Mouse (Mus musculus) liver, postnatal 0 days (tissue): ENCODE data around the gene Ndufb10. TPM values are rescaled to one million over a fixed set of nuclear protein-coding genes. Genes with fewer than 3 reads are reported as not detected.

Experiments used
- ATAC-seq: fragments of 200-750 bp; cut with Nextera tagmentation; 2 replicates; pipeline ENCODE4 v1.8.0; 2017; ENCODE audit warnings: mild to moderate bottlenecking, moderate library complexity
- DNase-seq: peaks from one replicate; pipeline ENCODE4 v3.0.0-alpha.2; 2016
- H3K27ac ChIP-seq: fragments of 300-500 bp; sonication (generic); 2 replicates; pipeline ENCODE4 v1.5.1; 2014; ENCODE audit warnings: antibody characterized with exemption, moderate library complexity, mild to moderate bottlenecking, low read depth
- H3K27me3 ChIP-seq: fragments of 300-500 bp; sonication (generic); 2 replicates; pipeline ENCODE4 v1.6.1; 2014; ENCODE audit warnings: low read length, control low read depth, mixed read lengths; ENCODE audit not compliant: insufficient read depth
- H3K36me3 ChIP-seq: fragments of 300-500 bp; sonication (generic); replicated peaks from 2 replicates; pipeline ENCODE4 v1.6.1; 2014; ENCODE audit warnings: mild to moderate bottlenecking, control low read depth, low read length, moderate library complexity, mixed read lengths; ENCODE audit not compliant: insufficient read depth
- H3K4me1 ChIP-seq: fragments of 300-500 bp; sonication (generic); 2 replicates; pipeline ENCODE4 v1.6.1; 2014; ENCODE audit warnings: antibody characterized with exemption, mild to moderate bottlenecking, control low read depth; ENCODE audit not compliant: insufficient read depth
- H3K4me2 ChIP-seq: fragments of 300-500 bp; sonication (generic); 2 replicates; pipeline ENCODE4 v1.6.1; 2014; ENCODE audit warnings: low read depth, mild to moderate bottlenecking, low read length, moderate library complexity, mixed read lengths
- H3K4me3 ChIP-seq: fragments of 300-500 bp; sonication (generic); 2 replicates; pipeline ENCODE4 v1.5.1; 2014; ENCODE audit warnings: low read depth, low read length
- H3K9ac ChIP-seq: fragments of 300-500 bp; sonication (generic); replicated peaks from 2 replicates; pipeline ENCODE4 v1.6.1; 2014; ENCODE audit warnings: mild to moderate bottlenecking, moderate library complexity
- H3K9me3 ChIP-seq: fragments of 300-500 bp; sonication (generic); 2 replicates; pipeline ENCODE4 v1.6.1; 2016; ENCODE audit warnings: mild to moderate bottlenecking, control low read depth, low read length, mixed read lengths
- CTCF ChIP-seq: sonication (generic); IDR thresholded peaks from 2 replicates; pipeline ENCODE4 v1.5.1; 2016; ENCODE audit warnings: antibody characterized with exemption, low read depth
- EP300 ChIP-seq: IDR thresholded peaks from 2 replicates; pipeline ENCODE4 v1.6.1; 2016; ENCODE audit warnings: antibody characterized with exemption, low read depth, mild to moderate bottlenecking
- WGBS: fragments of 180-500 bp; shearing (Covaris S2); extraction: QIAGEN DNeasy Blood & Tissue Kit; methylation state at CpG from one replicate; pipeline ENCODE4 v1.1.7; 2014; ENCODE audit not compliant: insufficient replicate concordance; 5-methylcytosine and 5-hydroxymethylcytosine counted together
- polyA plus RNA-seq: library from polyadenylated mRNA; unstranded; fragments of >200 nt; fragmentation: Nextera tagmentation; extraction: Ambion mirVana; gene quantifications from 2 replicates; pipeline ENCODE4 v1.2.1, GENCODE M21; 2015

Ndufb10 gene
- polyA plus RNA-seq, 1 experiment from 2014 or later, result 355 TPM

DNA sequence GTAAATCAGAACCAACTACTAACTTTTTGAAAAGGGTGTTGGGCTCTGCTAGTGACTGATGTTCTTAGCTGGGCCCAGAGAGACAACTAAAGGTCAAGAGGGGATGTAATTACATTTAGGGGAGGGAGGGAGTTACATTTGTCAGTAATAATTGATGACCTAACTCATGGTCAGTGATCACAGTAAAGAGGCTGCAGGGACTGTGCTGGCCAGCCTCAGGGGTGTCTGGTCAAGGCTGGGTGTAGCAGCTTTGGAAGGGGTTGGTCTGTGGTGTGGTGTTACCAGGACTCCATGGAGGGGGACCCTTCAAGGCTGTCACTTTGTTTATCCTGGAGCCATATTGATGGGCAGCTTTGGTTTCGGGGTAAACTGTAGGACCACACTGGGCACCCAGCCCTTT lies 33.1 kb upstream of the Ndufb10 start:
- no peak for DNase-seq
- H3K9ac ChIP-seq, result no peak overlapping the region
- no peak overlapping the region for H3K27ac ChIP-seq
- H3K4me2 ChIP-seq, result no peak overlapping the region
- 88% methylated on average over 1 of the region's 1 CpGs for WGBS
- no peak overlapping the region for H3K4me3 ChIP-seq
- H3K4me1 ChIP-seq, result peaks cover 11% of the 10 kb centered on the region
- H3K9me3 ChIP-seq, result no peaks in the 10 kb centered on the region
- H3K36me3 ChIP-seq, result no peaks in the 10 kb centered on the region
- TF ChIP-seq EP300 (no peak), CTCF (no peak)
- no peak for ATAC-seq
- H3K27me3 ChIP-seq, result peaks cover 37% of the 10 kb centered on the region

DNA sequence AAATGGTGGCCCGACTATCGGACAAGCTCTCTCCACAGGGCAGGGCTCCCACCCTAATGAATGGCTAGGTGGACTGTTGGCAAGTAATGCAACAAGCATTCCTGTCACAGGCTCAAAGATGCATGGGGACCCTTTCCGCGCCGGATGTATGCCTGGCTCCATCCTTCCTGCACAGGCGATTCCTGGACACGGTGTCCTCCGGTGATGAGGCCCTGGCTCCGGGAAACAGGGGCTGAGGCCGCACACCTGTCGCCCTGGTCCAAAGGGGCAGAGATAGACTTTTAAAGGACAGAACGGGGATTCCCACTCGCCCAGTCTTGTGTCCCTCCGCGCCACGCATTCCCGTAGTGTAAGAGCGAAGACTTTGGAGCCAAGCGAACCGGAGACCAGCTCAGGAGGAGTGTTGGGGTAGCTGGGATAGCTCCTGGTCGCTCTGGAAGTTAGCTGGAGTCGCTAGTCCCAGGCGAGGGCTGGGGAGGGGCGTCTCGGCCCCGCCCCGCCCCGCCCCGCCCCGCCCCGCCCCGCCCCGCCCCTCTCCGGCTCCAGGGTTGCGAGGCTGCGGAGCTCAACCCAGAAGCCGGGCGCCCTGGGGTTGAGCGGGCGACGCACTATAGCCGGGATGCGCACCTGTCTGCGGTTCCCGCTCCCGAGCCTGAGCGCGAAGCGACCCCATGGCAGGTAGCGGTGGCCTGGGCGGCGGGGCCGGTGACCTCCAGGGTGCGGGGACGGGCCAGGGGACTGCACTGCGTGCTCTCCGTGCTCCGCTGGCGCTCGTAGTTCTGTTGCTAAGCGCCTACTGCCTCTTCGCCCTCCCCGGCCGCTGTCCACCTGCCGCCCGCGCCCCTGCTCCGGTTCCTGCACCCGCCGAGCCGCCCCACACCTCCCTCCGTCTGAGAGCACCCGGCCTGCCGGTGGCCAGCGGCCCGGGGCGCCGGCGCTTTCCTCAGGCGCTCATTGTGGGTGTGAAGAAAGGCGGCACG lies 28.4 kb upstream of the Ndufb10 start, which contains the start of gene Hs3st6:
Gene Hs3st6, plus strand, starts transcription at position 574 of the 980 bp plus-strand sequence.
- WGBS, result 1% methylated on average over 55 of the region's 82 CpGs
- DNase-seq, result peak; percentile 66

DNA sequence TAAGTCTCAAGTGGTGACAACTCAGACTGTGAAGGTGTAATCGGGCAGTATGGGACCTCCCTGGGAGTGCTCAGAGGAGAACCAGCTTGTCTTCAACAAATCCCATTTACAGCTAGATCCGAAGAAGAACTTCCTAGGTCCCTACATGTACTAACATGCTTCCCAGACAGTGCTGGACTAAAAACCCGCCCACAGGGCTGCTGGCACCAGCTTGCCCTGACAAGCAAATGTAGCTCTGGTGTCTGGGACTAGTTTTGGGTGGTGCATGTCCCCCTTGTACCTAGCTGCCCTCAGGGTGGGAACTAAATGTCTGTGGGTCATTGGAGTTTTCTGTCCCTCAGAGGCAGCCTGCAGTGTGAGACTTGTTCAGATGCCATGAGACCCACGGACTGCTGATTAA lies 27.2 kb upstream of the Ndufb10 start:
- no peak overlapping the region for H3K27ac ChIP-seq
- H3K27me3 ChIP-seq, result peaks cover 58% of the 10 kb centered on the region
- H3K9me3 ChIP-seq, result no peaks in the 10 kb centered on the region
- H3K4me2 ChIP-seq, result no peak overlapping the region
- no peak overlapping the region for H3K4me3 ChIP-seq
- no peak overlapping the region for H3K9ac ChIP-seq
- DNase-seq (no peak), ATAC-seq (no peak)
- H3K4me1 ChIP-seq, result peaks cover 14% of the 10 kb centered on the region
- TF ChIP-seq EP300, result no peak
- no peak for TF ChIP-seq CTCF
- 22% methylated on average over 4 of the region's 4 CpGs for WGBS
- no peaks in the 10 kb centered on the region for H3K36me3 ChIP-seq

More for the DNA sequence above, 28.4 kb upstream of the Ndufb10 start, which contains the start of gene Hs3st6:
- Histone ChIP-seq H3K27me3 (peaks cover 58% of the 10 kb centered on the region), H3K4me2 (peak within 1 kb of the TSS; percentile 86), H3K4me1 (peaks cover 14% of the 10 kb centered on the region), H3K4me3 (peak within 1 kb of the TSS; percentile 54), H3K36me3 (no peaks in the 10 kb centered on the region), H3K9me3 (no peaks in the 10 kb centered on the region), H3K27ac (no peak within 1 kb of the TSS), H3K9ac (no peak within 1 kb of the TSS)
- peak; percentile 91 for ATAC-seq
- no peak for TF ChIP-seq EP300
- no peak for TF ChIP-seq CTCF

DNA sequence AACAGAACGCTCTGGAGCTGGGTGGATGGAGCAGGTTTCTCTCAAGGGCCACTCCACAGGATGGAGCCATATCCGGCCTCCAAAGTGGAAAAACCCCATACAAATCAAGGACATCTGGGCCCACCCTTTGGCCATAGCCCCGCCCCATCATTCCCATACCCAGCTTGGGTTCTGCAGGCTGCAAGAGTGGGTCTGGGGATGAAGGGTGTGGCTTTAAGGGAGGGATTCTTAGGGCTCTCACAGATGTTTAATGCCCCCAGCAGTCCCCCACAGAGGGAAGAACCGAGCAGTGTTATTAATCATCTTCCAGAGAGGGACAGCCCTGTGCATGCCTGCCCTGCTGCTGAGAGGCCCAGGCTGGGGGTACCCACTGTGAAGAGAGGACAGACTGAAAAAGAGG lies 22.7 kb upstream of the Ndufb10 start:
- peaks cover 7% of the 10 kb centered on the region for H3K4me1 ChIP-seq
- H3K9ac ChIP-seq, result no peak overlapping the region
- H3K4me3 ChIP-seq, result no peak overlapping the region
- H3K27ac ChIP-seq, result no peak overlapping the region
- no peak for DNase-seq
- no peaks in the 10 kb centered on the region for H3K9me3 ChIP-seq
- H3K36me3 ChIP-seq, result peaks cover 7% of the 10 kb centered on the region
- 52% methylated on average over 4 of the region's 4 CpGs for WGBS
- no peak overlapping the region for H3K4me2 ChIP-seq
- TF ChIP-seq EP300 (no peak), CTCF (no peak)
- peaks cover 17% of the 10 kb centered on the region for H3K27me3 ChIP-seq
- ATAC-seq, result no peak

DNA sequence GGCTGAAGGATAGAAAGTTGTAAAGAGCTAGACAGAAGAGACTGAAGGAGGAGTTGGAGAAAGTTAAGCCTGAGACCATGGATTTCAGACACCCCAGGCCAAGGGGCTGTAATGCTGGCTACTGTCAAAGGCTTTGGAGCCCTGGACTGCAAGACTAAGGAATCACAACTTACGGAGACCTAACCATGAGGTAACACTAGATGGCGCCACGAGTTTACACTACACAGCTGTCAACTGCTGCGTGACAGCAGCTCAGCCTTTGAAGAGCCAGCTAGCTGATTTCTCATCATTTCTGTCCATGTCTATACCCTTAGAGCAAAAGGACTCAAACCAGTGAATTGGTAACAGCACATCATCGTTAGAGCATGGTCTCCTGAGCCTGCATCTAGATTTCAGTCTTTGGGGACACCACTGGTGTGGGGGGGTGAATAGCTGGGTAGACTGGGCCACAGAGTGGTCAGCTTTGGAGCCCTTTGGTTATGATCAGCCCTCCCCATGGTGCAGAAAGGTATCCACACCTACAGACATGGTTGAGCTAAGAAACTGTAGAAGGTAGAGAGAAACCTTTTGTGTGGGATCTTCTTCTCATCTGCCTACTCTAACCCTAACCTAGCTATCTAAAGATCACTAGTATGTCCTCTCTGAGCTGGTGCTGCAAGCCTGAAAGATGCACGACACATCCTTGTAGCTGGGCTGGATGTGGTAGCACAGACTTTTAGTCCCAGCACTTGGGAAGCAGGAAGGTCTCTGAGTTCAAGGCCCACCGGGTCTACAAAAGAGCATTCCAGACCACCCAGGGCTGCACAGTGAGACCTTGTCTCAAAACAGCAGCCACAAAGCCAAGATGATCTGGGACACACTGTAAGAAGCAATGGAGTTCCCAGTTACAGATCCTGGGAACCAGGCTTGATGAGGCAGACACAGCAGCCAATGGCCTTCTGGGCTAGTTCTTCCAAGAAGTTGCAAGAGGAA lies 21.5 kb upstream of the Ndufb10 start:
- TF ChIP-seq CTCF, result peak; percentile 96
- no peak for TF ChIP-seq EP300
- H3K4me3 ChIP-seq, result no peak overlapping the region
- WGBS, result 25% methylated on average over 7 of the region's 7 CpGs
- H3K4me1 ChIP-seq, result peaks cover 10% of the 10 kb centered on the region
- DNase-seq, result peak; percentile 86
- no peak overlapping the region for H3K9ac ChIP-seq
- peaks cover 6% of the 10 kb centered on the region for H3K27me3 ChIP-seq
- H3K27ac ChIP-seq, result no peak overlapping the region
- no peak overlapping the region for H3K4me2 ChIP-seq
- H3K36me3 ChIP-seq, result peaks cover 15% of the 10 kb centered on the region
- ATAC-seq, result peak; percentile 51
- no peaks in the 10 kb centered on the region for H3K9me3 ChIP-seq

DNA sequence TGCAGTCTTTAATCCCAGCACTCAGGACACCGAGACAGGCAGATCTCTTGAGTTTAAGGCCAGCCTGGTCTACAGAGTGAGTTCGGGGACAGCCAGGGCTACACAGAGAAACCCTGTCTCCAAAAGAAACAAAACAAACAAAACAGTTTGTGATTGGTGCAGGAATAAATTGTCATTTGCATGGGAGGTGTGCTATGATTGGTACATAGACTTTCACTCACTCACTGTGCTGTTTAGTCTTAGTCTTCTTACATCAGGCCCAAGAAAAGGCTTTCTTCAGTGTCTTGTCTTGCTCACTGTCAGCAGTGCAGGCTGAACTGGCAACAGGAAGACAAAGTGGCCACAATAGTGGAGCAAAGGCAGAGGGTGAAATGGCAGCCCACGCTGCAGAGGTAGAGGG lies 20.1 kb upstream of the Ndufb10 start:
- 72% methylated on average over 3 of the region's 3 CpGs for WGBS
- H3K4me1 ChIP-seq, result peaks cover 14% of the 10 kb centered on the region
- TF ChIP-seq CTCF (no peak), EP300 (no peak)
- no peak overlapping the region for H3K9ac ChIP-seq
- no peak overlapping the region for H3K4me2 ChIP-seq
- peaks cover 28% of the 10 kb centered on the region for H3K36me3 ChIP-seq
- ATAC-seq (no peak), DNase-seq (no peak)
- no peak overlapping the region for H3K4me3 ChIP-seq
- no peaks in the 10 kb centered on the region for H3K9me3 ChIP-seq
- H3K27me3 ChIP-seq, result no peaks in the 10 kb centered on the region
- no peak overlapping the region for H3K27ac ChIP-seq
